Mouse (Mus musculus) embryonic facial prominence, embryonic 14.5 days (tissue): ENCODE measurements around the gene Acrbp. TPM values are rescaled to one million over a fixed set of nuclear protein-coding genes. Genes with fewer than 3 reads are reported as not detected.
"Not testable (repeated sequence)": the region's sequence is repeated elsewhere in the genome, so short reads cannot be mapped to it uniquely, and the experiment has no call there.

Experiments used
- ATAC-seq: fragments of 200-750 bp; cut with Nextera tagmentation; 2 replicates; pipeline ENCODE4 v1.8.0; 2017; ENCODE audit warnings: low read depth, moderate number of reproducible peaks, moderate TSS enrichment
- DNase-seq: peaks from one replicate; pipeline ENCODE4 v3.0.0-alpha.2; 2015; ENCODE audit warnings: low spot score
- H3K27ac ChIP-seq: fragments of 300-500 bp; sonication (generic); replicated peaks from 2 replicates; pipeline ENCODE4 v1.5.1; 2014; ENCODE audit warnings: low read depth, mild to moderate bottlenecking, low read length, moderate library complexity
- H3K27me3 ChIP-seq: fragments of 300-500 bp; sonication (generic); replicated peaks from 2 replicates; pipeline ENCODE4 v1.6.1; 2014; ENCODE audit warnings: low read length; ENCODE audit not compliant: control insufficient read depth, insufficient read depth
- H3K36me3 ChIP-seq: fragments of 300-500 bp; sonication (generic); 2 replicates; pipeline ENCODE4 v1.6.1; 2014; ENCODE audit warnings: low read length, mixed read lengths; ENCODE audit not compliant: control insufficient read depth, insufficient read depth
- H3K4me1 ChIP-seq: fragments of 300-500 bp; sonication (generic); 2 replicates; pipeline ENCODE4 v1.6.1; 2014; ENCODE audit warnings: antibody characterized with exemption, low read length; ENCODE audit not compliant: control insufficient read depth, insufficient read depth
- H3K4me2 ChIP-seq: fragments of 300-500 bp; sonication (generic); 2 replicates; pipeline ENCODE4 v1.6.1; 2014; ENCODE audit warnings: low read depth, mild to moderate bottlenecking, low read length, moderate library complexity, mixed read lengths
- H3K4me3 ChIP-seq: fragments of 300-500 bp; sonication (generic); 2 replicates; pipeline ENCODE4 v1.5.1; 2014; ENCODE audit warnings: low read depth, mild to moderate bottlenecking, low read length
- H3K9ac ChIP-seq: fragments of 300-500 bp; sonication (generic); 2 replicates; pipeline ENCODE4 v1.6.1; 2014; ENCODE audit warnings: low read depth, mild to moderate bottlenecking, low read length, moderate library complexity, mixed read lengths
- H3K9me3 ChIP-seq: fragments of 300-500 bp; sonication (generic); 2 replicates; pipeline ENCODE4 v1.6.1; 2016; ENCODE audit warnings: low read length; ENCODE audit not compliant: control insufficient read depth
- WGBS: fragments of 180-500 bp; shearing (Covaris S2); extraction: QIAGEN DNeasy Blood & Tissue Kit; methylation state at CpG from one replicate; pipeline ENCODE4 v1.1.7; 2014; 5-methylcytosine and 5-hydroxymethylcytosine counted together
- polyA plus RNA-seq: library from polyadenylated mRNA; unstranded; fragments of >200 nt; fragmentation: Nextera tagmentation; extraction: Ambion mirVana; gene quantifications from 2 replicates; pipeline ENCODE4 v1.2.1, GENCODE M21; 2014

The Acrbp gene
- polyA plus RNA-seq, 1 experiment from 2014 or later, result 8.3 TPM

DNA sequence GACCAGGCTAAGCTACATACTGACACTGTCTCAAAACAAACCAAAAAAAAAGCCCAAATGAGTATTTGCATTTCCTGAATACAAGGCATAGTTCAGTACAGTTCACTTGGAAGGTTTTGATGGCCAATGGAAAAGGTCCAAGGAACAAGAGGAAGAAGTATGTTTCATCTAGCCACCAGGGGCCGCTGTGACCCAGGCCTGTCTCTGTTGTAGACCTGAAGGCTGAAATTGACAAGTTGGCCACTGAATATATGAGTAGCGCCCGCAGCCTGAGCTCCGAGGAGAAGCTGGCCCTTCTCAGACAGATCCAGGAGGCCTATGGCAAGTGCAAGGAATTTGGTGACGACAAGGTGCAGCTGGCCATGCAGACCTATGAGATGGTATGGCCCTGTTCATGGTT lies 2.8 kb upstream of the Acrbp start:
- H3K9ac ChIP-seq, result no peak overlapping the region
- H3K4me2 ChIP-seq, result no peak overlapping the region
- peak; percentile 87 for DNase-seq
- H3K36me3 ChIP-seq, result peaks cover 71% of the 10 kb centered on the region
- ATAC-seq, result peak; percentile 45; the same call in 1 of the 2 replicates
- no peaks in the 10 kb centered on the region for H3K4me1 ChIP-seq
- no peaks in the 10 kb centered on the region for H3K27me3 ChIP-seq
- H3K4me3 ChIP-seq, result no peak overlapping the region
- no peaks in the 10 kb centered on the region for H3K9me3 ChIP-seq
- 25% methylated on average over 5 of the region's 5 CpGs for WGBS
- H3K27ac ChIP-seq, result no peak overlapping the region

DNA sequence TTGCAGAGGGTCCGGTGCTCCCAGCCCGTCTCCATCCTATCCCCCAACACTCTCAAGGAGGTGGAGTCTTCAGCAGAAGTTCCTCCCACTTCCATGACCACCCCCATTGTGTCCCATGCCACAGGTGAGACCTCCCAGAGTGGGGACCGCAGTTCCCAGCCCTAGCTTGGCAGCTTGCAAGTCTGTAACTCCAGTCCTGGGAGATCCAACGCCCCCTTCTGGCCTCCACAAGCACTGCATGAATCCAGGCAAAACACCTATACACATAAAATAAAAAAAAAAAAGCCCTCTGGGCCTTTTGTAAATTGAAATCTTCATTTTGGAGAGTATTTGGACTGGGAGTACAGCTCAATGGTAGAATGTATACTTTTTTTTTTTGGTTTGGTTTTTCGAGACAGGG lies 1.7 kb downstream of the Acrbp start:
- no peaks in the 10 kb centered on the region for H3K4me1 ChIP-seq
- no peak overlapping the region for H3K4me3 ChIP-seq
- DNase-seq (no peak), ATAC-seq (no peak)
- H3K27ac ChIP-seq, result no peak overlapping the region
- H3K4me2 ChIP-seq, result no peak overlapping the region
- H3K36me3 ChIP-seq, result peaks cover 84% of the 10 kb centered on the region
- no peaks in the 10 kb centered on the region for H3K9me3 ChIP-seq
- H3K27me3 ChIP-seq, result no peaks in the 10 kb centered on the region
- WGBS, result 76% methylated on average over 5 of the region's 5 CpGs
- no peak overlapping the region for H3K9ac ChIP-seq

DNA sequence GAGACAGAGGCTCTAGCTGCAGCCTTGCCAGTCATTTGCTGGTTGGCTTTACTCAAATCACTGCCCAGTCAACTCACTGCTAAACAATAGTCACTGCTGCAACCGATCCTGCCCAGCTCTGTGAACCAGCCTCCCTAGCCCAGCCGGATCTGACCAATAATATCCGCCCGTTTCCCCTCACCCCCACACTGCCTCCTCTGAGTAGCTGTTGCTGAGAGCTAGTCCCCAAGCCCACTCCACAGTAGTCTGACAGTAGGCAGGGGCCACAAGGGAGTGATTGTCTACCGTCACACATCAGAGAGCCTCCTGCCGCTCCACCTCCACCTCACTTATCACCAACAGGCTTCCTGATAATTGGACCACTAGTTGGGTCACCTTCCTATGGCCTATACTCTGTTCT lies 12.0 kb downstream of the Acrbp start:
- H3K4me2 ChIP-seq, result no peak overlapping the region
- H3K27me3 ChIP-seq, result no peaks in the 10 kb centered on the region
- no peak overlapping the region for H3K27ac ChIP-seq
- no peaks in the 10 kb centered on the region; the same call in 1 of the 2 replicates for H3K36me3 ChIP-seq
- H3K9ac ChIP-seq, result 0 out of 2 replicates have a peak overlapping the region, but pooled peaks have one; percentile 19
- H3K4me3 ChIP-seq, result no peak overlapping the region
- 32% methylated on average over 6 of the region's 6 CpGs for WGBS
- no peaks in the 10 kb centered on the region for H3K9me3 ChIP-seq
- DNase-seq (no peak), ATAC-seq (no peak)
- H3K4me1 ChIP-seq, result no peaks in the 10 kb centered on the region; the same call in 1 of the 2 replicates

DNA sequence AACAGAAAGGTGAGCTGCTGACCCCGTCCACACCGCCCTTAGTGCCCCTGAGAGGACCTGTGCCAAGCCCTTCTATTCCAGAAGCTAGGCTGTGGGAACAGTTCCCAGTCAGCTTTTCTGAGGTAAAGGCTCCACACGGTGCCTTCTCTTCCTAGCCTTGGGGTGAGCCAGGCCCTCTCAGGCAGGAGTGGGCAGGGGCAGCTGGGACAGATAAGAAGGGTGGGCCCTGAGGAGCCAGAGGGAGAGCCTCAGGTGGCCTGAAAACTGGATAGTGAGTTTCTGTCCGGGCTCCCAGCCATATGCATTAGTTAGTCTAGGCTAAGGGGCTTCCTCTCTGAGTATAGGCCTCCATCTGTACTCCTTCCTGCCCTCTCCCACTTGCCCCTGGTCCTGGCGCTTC lies 13.0 kb downstream of the Acrbp start:
- WGBS, result 79% methylated on average over 4 of the region's 5 CpGs
- DNase-seq (no peak), ATAC-seq (no peak)
- H3K9me3 ChIP-seq, result no peaks in the 10 kb centered on the region
- H3K4me2 ChIP-seq, result no peak overlapping the region
- no peak overlapping the region for H3K4me3 ChIP-seq
- H3K36me3 ChIP-seq, result no peaks in the 10 kb centered on the region
- H3K9ac ChIP-seq, result no peak overlapping the region
- no peaks in the 10 kb centered on the region; the same call in 1 of the 2 replicates for H3K4me1 ChIP-seq
- no peaks in the 10 kb centered on the region for H3K27me3 ChIP-seq
- H3K27ac ChIP-seq, result no peak overlapping the region

DNA sequence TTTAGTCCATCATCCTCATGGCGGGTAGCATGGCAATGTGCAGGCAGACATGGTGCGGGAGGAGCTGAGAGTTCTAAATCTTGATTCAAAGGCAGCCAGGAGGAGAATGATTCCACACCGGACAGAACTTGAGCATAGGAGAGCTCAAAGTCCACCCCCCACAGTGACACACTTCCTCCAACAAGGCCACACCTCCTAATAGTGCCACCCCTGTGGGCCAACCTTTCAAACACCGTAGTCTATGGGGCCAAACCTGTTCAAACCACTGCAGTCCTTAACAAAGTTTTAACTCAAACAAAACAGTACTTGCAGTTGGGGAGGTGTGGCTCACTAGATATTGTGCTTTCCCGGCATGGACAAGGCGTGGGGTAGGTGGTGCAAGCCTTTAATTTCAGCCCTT lies 14.4 kb downstream of the Acrbp start:
- WGBS, result 76% methylated on average over 6 of the region's 6 CpGs
- ATAC-seq (no peak), DNase-seq (no peak)
- Histone ChIP-seq H3K9me3 (no peaks in the 10 kb centered on the region), H3K9ac (no peak overlapping the region), H3K4me2 (no peak overlapping the region), H3K4me3 (no peak overlapping the region), H3K27ac (no peak overlapping the region), H3K36me3 (no peaks in the 10 kb centered on the region), H3K27me3 (no peaks in the 10 kb centered on the region), H3K4me1 (no peaks in the 10 kb centered on the region; the same call in 1 of the 2 replicates)

DNA sequence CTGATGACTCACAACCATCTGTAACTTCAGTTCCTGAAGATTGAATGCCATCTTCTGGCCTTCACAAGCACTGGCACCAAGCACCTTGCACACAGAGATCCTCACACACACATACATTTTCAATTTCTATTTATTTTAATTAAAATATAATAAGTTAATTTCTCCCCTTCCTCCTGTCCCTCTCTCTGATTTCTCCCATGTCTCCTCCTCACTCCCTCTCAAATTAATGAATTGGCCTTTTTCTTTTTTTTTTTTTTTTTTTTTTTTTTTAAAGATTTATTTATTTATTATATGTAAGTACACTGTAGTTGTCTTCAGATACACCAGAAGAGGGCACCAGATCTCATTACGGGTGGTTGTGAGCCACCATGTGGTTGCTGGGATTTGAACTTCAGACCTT lies 15.7 kb downstream of the Acrbp start:
- DNase-seq, H3K27ac ChIP-seq, H3K4me2 ChIP-seq, H3K27me3 ChIP-seq, H3K4me3 ChIP-seq, H3K9ac ChIP-seq, H3K36me3 ChIP-seq, ATAC-seq, H3K4me1 ChIP-seq, H3K9me3 ChIP-seq: not testable (repeated sequence)
- WGBS, result no CpG with 5 or more reads among the region's 1 CpGs

DNA sequence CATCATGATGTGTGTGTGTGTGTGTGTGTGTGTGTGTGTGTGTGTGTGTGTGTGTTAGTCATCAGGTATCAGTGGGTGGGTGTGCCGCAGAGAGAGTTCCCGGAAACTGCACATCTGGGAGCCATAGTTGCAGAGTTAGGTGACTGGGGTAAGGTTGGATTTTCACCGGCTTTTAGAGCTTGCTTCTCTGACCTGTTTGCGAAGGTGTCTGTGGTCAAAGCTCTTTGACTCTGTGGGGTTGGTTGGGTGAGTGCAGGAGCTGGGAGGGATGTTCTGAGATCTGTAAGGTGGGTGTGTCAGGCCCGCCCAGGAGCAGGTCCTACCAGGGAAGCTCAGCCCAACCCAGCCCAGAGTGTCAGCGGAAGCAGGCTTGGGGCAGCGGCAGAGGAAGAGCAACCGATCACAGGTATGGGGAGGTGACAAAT lies 18.1 kb downstream of the Acrbp start, which contains the start of gene Lpar5:
Gene Lpar5 (plus strand): TSS at position 350 of the 425 bp plus-strand sequence.
- Histone ChIP-seq H3K36me3 (no peaks in the 10 kb centered on the region), H3K4me2 (no peak within 1 kb of the TSS), H3K9me3 (no peaks in the 10 kb centered on the region), H3K4me1 (peaks cover 13% of the 10 kb centered on the region), H3K9ac (no peak within 1 kb of the TSS), H3K4me3 (no peak within 1 kb of the TSS), H3K27me3 (no peaks in the 10 kb centered on the region), H3K27ac (no peak within 1 kb of the TSS)
- DNase-seq (no peak), ATAC-seq (no peak)
- WGBS, result 47% methylated on average over 8 of the region's 8 CpGs

DNA sequence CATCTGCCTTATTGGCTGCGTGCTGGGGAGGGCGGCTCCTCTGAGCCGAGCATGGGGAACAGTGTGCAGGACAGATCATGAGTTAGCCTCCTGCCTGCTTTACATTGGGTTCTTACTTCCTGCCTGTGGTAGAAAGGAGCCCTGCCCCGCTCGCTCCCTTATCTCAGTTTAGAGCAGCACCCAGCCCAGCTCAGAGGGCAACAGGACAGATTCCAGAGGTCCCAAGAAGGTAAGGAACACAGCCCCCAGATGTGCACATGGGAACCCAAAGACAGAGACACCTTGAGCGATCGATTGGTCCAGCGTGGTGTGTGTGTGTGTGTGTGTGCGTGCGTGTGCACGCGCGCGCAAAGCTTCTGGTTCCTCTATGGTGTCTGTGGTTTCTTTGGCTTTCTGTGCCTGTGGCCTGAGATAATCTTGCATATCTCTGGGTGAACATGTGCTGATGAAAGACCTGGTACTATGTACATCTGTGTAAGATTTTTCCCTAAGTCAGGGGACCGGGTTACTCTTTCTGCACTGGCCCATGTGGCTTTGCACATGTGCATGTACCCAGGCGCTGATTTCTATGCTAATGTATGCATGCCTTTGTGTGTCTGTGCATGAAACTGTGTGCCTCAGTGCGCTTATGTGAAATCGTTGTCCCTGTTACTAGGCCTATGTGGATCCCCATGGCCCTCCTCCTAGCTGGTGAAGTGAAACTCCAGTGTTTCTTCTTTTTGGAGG lies 21.8 kb downstream of the Acrbp start:
- Histone ChIP-seq H3K27ac (peak overlapping the region; percentile 91), H3K9ac (0 out of 2 replicates have a peak overlapping the region, but pooled peaks have one; percentile 8), H3K4me3 (no peak overlapping the region), H3K4me2 (peak overlapping the region; percentile 12; the same call in 1 of the 2 replicates), H3K9me3 (no peaks in the 10 kb centered on the region), H3K36me3 (no peaks in the 10 kb centered on the region), H3K4me1 (peaks cover 13% of the 10 kb centered on the region), H3K27me3 (no peaks in the 10 kb centered on the region)
- peak; percentile 47 for DNase-seq
- peak; percentile 72 for ATAC-seq
- WGBS, result 80% methylated on average over 18 of the region's 18 CpGs

DNA sequence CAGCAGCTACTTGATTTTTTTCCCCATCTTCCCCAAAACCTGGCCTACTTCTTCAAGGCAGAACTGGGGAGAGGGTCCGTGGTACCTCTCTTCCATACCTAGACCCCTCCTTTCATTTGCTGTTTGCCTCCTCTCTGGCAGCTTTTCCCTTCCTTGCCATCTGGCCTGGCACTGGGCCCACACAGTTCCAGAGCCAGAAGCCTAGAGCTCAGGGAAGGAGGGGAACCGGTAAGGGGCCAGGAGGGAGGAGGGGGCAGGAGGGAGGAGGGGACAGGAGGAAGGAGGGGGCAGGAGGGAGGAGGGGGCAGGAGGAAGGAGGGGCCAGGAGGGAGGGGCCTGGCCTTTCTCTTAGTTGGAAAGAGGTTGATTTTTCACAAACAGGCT lies 22.4 kb downstream of the Acrbp start:
- DNase-seq, result peak; percentile 84

More for the DNA sequence above, 22.4 kb downstream of the Acrbp start:
- ATAC-seq, result peak; percentile 88
- H3K4me1 ChIP-seq, result peaks cover 13% of the 10 kb centered on the region
- H3K27me3 ChIP-seq, result no peaks in the 10 kb centered on the region
- WGBS, result 3% methylated on average over 2 of the region's 2 CpGs
- H3K27ac ChIP-seq, result peak overlapping the region; percentile 91
- peak overlapping the region; percentile 12; the same call in 1 of the 2 replicates for H3K4me2 ChIP-seq
- H3K4me3 ChIP-seq, result no peak overlapping the region
- H3K36me3 ChIP-seq, result no peaks in the 10 kb centered on the region
- H3K9ac ChIP-seq, result peak overlapping the region; percentile 8; the same call in 1 of the 2 replicates
- no peaks in the 10 kb centered on the region for H3K9me3 ChIP-seq
